In the genomic region with DNA sequence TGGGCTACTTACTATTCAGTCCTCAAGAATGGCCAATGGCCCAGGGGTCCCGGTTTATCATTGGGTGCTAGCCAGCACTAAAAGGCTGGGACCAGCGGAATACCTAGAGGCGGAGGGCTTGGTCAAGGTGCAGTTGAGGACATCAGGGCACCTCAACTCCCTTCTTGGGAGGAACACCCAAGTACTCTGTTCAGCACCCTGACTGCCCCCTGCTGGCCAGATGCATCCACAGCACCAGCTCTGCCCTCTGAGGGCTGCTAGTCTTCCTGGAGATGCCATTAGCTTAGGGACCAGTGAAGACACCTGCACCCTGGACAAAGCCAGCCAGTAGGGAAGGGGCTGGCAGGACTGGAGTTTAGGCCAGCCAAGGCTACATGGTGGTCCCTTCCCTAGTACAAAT, we compare ENCODE assay signal across 8 mouse cellular contexts. TPM values are rescaled to one million over a fixed set of nuclear protein-coding genes. Genes with fewer than 3 reads are reported as not detected.
A peak's percentile ranks its signal among the peaks of the same experiment; 100 is the strongest.
DNase-seq lines count a peak whose midpoint lies in the region; ATAC-seq and TF ChIP-seq lines count a peak whose summit lies in the region.

No protein-coding gene starts in this region.

- no peak for TF ChIP-seq POLR2A in olfactory bulb, adult 2 months (IDR thresholded peaks at IDR 0.05; ENCODE audit: insufficient read depth, low read depth, low read length)

- H3K27me3 ChIP-seq in heart, embryonic 13.5 days (replicated peaks): peaks cover 46% of the 10 kb centered on the region

- DNase-seq in CD4-positive, CD25-positive, alpha-beta regulatory T cell, adult 2 months (ENCODE audit: low read depth, low spot score): peak; percentile 89
- peak; percentile 83 to 87 for DNase-seq in adrenal gland, postnatal 36 days
- DNase-seq in kidney, postnatal 14 days: peak; percentile 75
- DNase-seq in lung, adult 18-20 months: peak; percentile 76 to 82
- DNase-seq in thymus, postnatal 10 days (ENCODE audit: low spot score in 2 of 2): peak; percentile 78 to 91

- H3K9ac ChIP-seq in heart, embryonic 13.5 days: peak overlapping the region; percentile 94

- H3K4me3 ChIP-seq in heart, embryonic 13.5 days: peak overlapping the region; percentile 83
- peak overlapping the region; percentile 88 for H3K4me3 ChIP-seq in olfactory bulb, adult 2 months (ENCODE audit: insufficient read depth, low read depth, low read length)

- no peaks in the 10 kb centered on the region for H3K36me3 ChIP-seq in heart, embryonic 13.5 days

- 0 out of 2 replicates have a peak, but pooled peaks have one; percentile 55 for ATAC-seq in erythroblast, adult 5-6 weeks (replicated peaks; ENCODE audit: low FRiP score, poor library complexity, severe bottlenecking)
- ATAC-seq in heart, embryonic 13.5 days (ENCODE audit: extremely low read depth, insufficient number of reproducible peaks, low FRiP score, low TSS enrichment): no peak

- H3K27ac ChIP-seq in heart, embryonic 13.5 days (replicated peaks): no peak overlapping the region
- no peak overlapping the region for H3K27ac ChIP-seq in olfactory bulb, adult 2 months (ENCODE audit: insufficient read depth, low read depth, low read length)

- 73% methylated on average over 3 of the region's 3 CpGs for WGBS in heart, embryonic 13.5 days
- 72% methylated on average over 3 of the region's 3 CpGs for WGBS in olfactory bulb, adult 2 months

- TF ChIP-seq CTCF in olfactory bulb, adult 2 months (IDR thresholded peaks at IDR 0.05; ENCODE audit: insufficient read depth, low read depth, low read length): peak; percentile 82; the same call in 1 of the 2 replicates

- H3K4me1 ChIP-seq in heart, embryonic 13.5 days: peaks cover 46% of the 10 kb centered on the region
- peaks cover 45% of the 10 kb centered on the region for H3K4me1 ChIP-seq in olfactory bulb, adult 2 months (ENCODE audit: control insufficient read depth, insufficient read depth, low read length)

- no peaks in the 10 kb centered on the region for H3K9me3 ChIP-seq in heart, embryonic 13.5 days

- peak overlapping the region; percentile 99 for H3K4me2 ChIP-seq in heart, embryonic 13.5 days

RNA-seq across cellular contexts. Expression of a gene that starts 1.9 kb away (rescaled TPM):
- total RNA-seq in adrenal gland, postnatal 36 days (2021): 10 to 100 TPM; 13.9 to 24.5 TPM
- not detected in 2 replicates for total RNA-seq in erythroblast, adult 5-6 weeks (2015; ENCODE audit: low replicate concordance)
- not detected in 2 replicates for total RNA-seq in erythroblast, adult 5-6 weeks (2017; ENCODE audit: low replicate concordance)
- polyA plus RNA-seq in heart, embryonic 13.5 days (2015; fragmentation: Nextera tagmentation; extraction: Ambion mirVana): 10.7 and 10.9 TPM in 2 replicates
- not detected in 2 replicates for polyA plus RNA-seq in olfactory bulb, adult 2 months (2012; ENCODE audit: insufficient read depth, insufficient read length, low replicate concordance, missing spikeins)

Comparison
In these comparisons a context has a peak if more than half of its experiments do, and no peak if none do; other contexts are left out.
1. RNA of a gene that starts 1.9 kb away (total RNA-seq): 13.9 to 24.5 TPM in adrenal gland, postnatal 36 days; not detected in erythroblast, adult 5-6 weeks; every median in the first group is over 10 times any median in the second.
2. Peak in every context shown above with its lines, with median percentiles within 50 percentile points of each other: DNase-seq.